Mouse (Mus musculus) small intestine, adult 2 months (tissue): Measurements from ENCODE around the gene Lrch3. TPM values are rescaled to one million over a fixed set of nuclear protein-coding genes. Genes with fewer than 3 reads are reported as not detected.

Experiments
- H3K27ac ChIP-seq: fragments of 200-500 bp; 2 replicates; pipeline ENCODE4 v1.5.1; 2012; ENCODE audit warnings: low read depth, low read length, control low read depth, inconsistent platforms; ENCODE audit not compliant: insufficient read depth
- H3K27me3 ChIP-seq: fragments of 200-500 bp; 2 replicates; pipeline ENCODE4 v1.6.1; 2012; ENCODE audit warnings: mild to moderate bottlenecking, moderate library complexity, low read length, inconsistent platforms; ENCODE audit not compliant: control insufficient read depth, insufficient read depth
- H3K36me3 ChIP-seq: fragments of 200-500 bp; 2 replicates; pipeline ENCODE4 v1.6.1; 2012; ENCODE audit warnings: mild to moderate bottlenecking, low read length, control low read depth, inconsistent platforms; ENCODE audit not compliant: control insufficient read depth, insufficient read depth
- H3K4me1 ChIP-seq: fragments of 200-500 bp; 2 replicates; pipeline ENCODE4 v1.6.1; 2012; ENCODE audit warnings: low read length, inconsistent platforms, mixed read lengths; ENCODE audit not compliant: control insufficient read depth, insufficient read depth, insufficient read length
- H3K4me3 ChIP-seq: fragments of 200-500 bp; 2 replicates; pipeline ENCODE4 v1.5.1; 2012; ENCODE audit warnings: low read depth, mild to moderate bottlenecking, control low read depth, inconsistent platforms, low read length, moderate library complexity
- CTCF ChIP-seq: fragments of 200-500 bp; IDR thresholded peaks from 2 replicates; pipeline ENCODE4 v1.5.1; 2012; ENCODE audit warnings: low read depth, mild to moderate bottlenecking, control low read depth, inconsistent platforms, low read length, moderate library complexity, mixed read lengths; ENCODE audit not compliant: insufficient replicate concordance, insufficient read length; ENCODE audit errors: extremely low read depth
- POLR2A ChIP-seq: fragments of 200-500 bp; IDR thresholded peaks from 2 replicates; pipeline ENCODE4 v1.6.1; 2012; ENCODE audit warnings: low read depth, mild to moderate bottlenecking, control low read depth, inconsistent platforms, low read length, moderate library complexity
- WGBS: fragments of 180-500 bp; shearing (Covaris S2); methylation state at CpG from one replicate; pipeline ENCODE4 v1.1.7; 2018; 5-methylcytosine and 5-hydroxymethylcytosine counted together
- polyA plus RNA-seq: library from polyadenylated mRNA; depleted of rRNA; stranded (reverse); fragments of >200 nt; gene quantifications from 2 replicates; pipeline ENCODE4 v1.2.3, GENCODE M21; 2012

The Lrch3 gene
- polyA plus RNA-seq, 1 experiment = 12.7 TPM

GRCm38 (mm10) chr16:33005216-33005615 lies 91.3 kb downstream of the Lrch3 start:
- H3K27ac ChIP-seq = no peak overlapping the region
- no peak overlapping the region for H3K4me3 ChIP-seq
- no peaks in the 10 kb centered on the region for H3K27me3 ChIP-seq
- TF ChIP-seq CTCF (no peak), POLR2A (no peak)
- H3K36me3 ChIP-seq = peaks cover 41% of the 10 kb centered on the region
- WGBS = 10% methylated on average over 9 of the region's 9 CpGs
- H3K4me1 ChIP-seq = no peaks in the 10 kb centered on the region; the same call in 1 of the 2 replicates

GRCm38 (mm10) chr16:33006888-33007287 lies 93.0 kb downstream of the Lrch3 start:
- WGBS = 94% methylated on average over 7 of the region's 7 CpGs
- no peaks in the 10 kb centered on the region; the same call in 1 of the 2 replicates for H3K4me1 ChIP-seq
- TF ChIP-seq CTCF (no peak), POLR2A (no peak)
- H3K36me3 ChIP-seq = peaks cover 37% of the 10 kb centered on the region
- no peak overlapping the region for H3K27ac ChIP-seq
- H3K27me3 ChIP-seq = no peaks in the 10 kb centered on the region
- H3K4me3 ChIP-seq = no peak overlapping the region

- H3K4me3 ChIP-seq = no peak overlapping the region
- 94% methylated on average over 7 of the region's 7 CpGs for WGBS
- no peaks in the 10 kb centered on the region for H3K27me3 ChIP-seq
- no peak for TF ChIP-seq CTCF
- no peak for TF ChIP-seq POLR2A
- H3K27ac ChIP-seq = no peak overlapping the region
- H3K36me3 ChIP-seq = peaks cover 40% of the 10 kb centered on the region
- no peaks in the 10 kb centered on the region; the same call in 1 of the 2 replicates for H3K4me1 ChIP-seq
Measured at GRCm38 (mm10) chr16:33007436-33007835, 93.5 kb downstream of the Lrch3 start.

GRCm38 (mm10) chr16:33010166-33010565 lies 96.3 kb downstream of the Lrch3 start:
- H3K27me3 ChIP-seq = no peaks in the 10 kb centered on the region
- no peak overlapping the region for H3K4me3 ChIP-seq
- no peaks in the 10 kb centered on the region; the same call in 1 of the 2 replicates for H3K4me1 ChIP-seq
- H3K36me3 ChIP-seq = peaks cover 58% of the 10 kb centered on the region
- WGBS = 93% methylated on average over 6 of the region's 6 CpGs
- no peak overlapping the region for H3K27ac ChIP-seq
- no peak for TF ChIP-seq POLR2A
- no peak for TF ChIP-seq CTCF

- WGBS = 84% methylated on average over 5 of the region's 5 CpGs
- no peak for TF ChIP-seq CTCF
- no peak for TF ChIP-seq POLR2A
Measured at GRCm38 (mm10) chr16:33013801-33014200, 99.9 kb downstream of the Lrch3 start.

GRCm38 (mm10) chr16:33014921-33015320 lies 101.0 kb downstream of the Lrch3 start:
- TF ChIP-seq CTCF = no peak
- no peak for TF ChIP-seq POLR2A
- Histone ChIP-seq H3K4me1 (peaks cover 2% of the 10 kb centered on the region; the same call in 1 of the 2 replicates), H3K36me3 (peaks cover 32% of the 10 kb centered on the region), H3K4me3 (no peak overlapping the region), H3K27ac (no peak overlapping the region), H3K27me3 (no peaks in the 10 kb centered on the region)
- WGBS = 91% methylated on average over 1 of the region's 1 CpGs

More at GRCm38 (mm10) chr16:33013801-33014200, 99.9 kb downstream of the Lrch3 start:
- Histone ChIP-seq H3K4me3 (no peak overlapping the region), H3K4me1 (no peaks in the 10 kb centered on the region; the same call in 1 of the 2 replicates), H3K27me3 (no peaks in the 10 kb centered on the region), H3K27ac (no peak overlapping the region), H3K36me3 (peaks cover 41% of the 10 kb centered on the region)

- no peak overlapping the region for H3K4me3 ChIP-seq
- 95% methylated on average over 3 of the region's 3 CpGs for WGBS
- H3K27me3 ChIP-seq = no peaks in the 10 kb centered on the region
- H3K36me3 ChIP-seq = peaks cover 28% of the 10 kb centered on the region
- no peak overlapping the region for H3K27ac ChIP-seq
- TF ChIP-seq POLR2A = no peak
- no peak for TF ChIP-seq CTCF
- H3K4me1 ChIP-seq = peaks cover 2% of the 10 kb centered on the region; the same call in 1 of the 2 replicates
Measured at GRCm38 (mm10) chr16:33015396-33015907, 101.6 kb downstream of the Lrch3 start.

- WGBS = 77% methylated on average over 2 of the region's 2 CpGs
- TF ChIP-seq POLR2A = no peak
- TF ChIP-seq CTCF = no peak
- H3K4me3 ChIP-seq = no peak overlapping the region
- H3K36me3 ChIP-seq = peaks cover 28% of the 10 kb centered on the region
- H3K4me1 ChIP-seq = peaks cover 2% of the 10 kb centered on the region; the same call in 1 of the 2 replicates
- no peaks in the 10 kb centered on the region for H3K27me3 ChIP-seq
- no peak overlapping the region for H3K27ac ChIP-seq
Measured at GRCm38 (mm10) chr16:33015986-33016385, 102.1 kb downstream of the Lrch3 start.
